Mouse (Mus musculus): ENCODE measurements around the gene Ptprq.

GRCm38 (mm10) chr10:107488654-107489315 is 231.1 kb downstream of the Ptprq start:
- TF ChIP-seq POLR2A (IDR thresholded peaks at IDR 0.05; ENCODE audit: borderline replicate concordance, low read depth, low read length) (no peak), CTCF (IDR thresholded peaks at IDR 0.05; ENCODE audit: low read depth, low read length) (no peak)

All from bone marrow macrophage, adult 2 months (primary cell).